Mouse (Mus musculus): ENCODE results near the gene Fbxw11.

Fbxw11 gene

DNA sequence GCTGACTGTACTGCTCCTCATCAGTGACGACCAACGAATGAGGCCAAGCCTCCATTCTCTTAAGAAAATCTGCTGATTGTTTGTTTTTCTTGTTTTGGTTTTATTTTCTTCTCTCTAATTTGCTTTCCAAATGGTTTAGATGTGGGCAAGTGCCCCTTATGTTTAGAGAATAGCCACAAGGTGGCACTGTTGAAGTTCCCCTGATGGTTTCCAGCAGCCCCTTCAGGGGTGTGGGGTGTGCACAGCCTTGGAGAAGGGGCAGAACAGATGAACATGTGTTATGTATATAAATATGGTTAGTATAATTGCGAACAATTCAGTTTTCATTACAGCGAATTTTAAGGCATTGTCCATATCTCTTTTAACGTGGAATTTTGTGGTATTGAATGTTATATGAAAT, 71.7 kb downstream of the Fbxw11 start:
- peak; percentile 58 for DNase-seq

DNA sequence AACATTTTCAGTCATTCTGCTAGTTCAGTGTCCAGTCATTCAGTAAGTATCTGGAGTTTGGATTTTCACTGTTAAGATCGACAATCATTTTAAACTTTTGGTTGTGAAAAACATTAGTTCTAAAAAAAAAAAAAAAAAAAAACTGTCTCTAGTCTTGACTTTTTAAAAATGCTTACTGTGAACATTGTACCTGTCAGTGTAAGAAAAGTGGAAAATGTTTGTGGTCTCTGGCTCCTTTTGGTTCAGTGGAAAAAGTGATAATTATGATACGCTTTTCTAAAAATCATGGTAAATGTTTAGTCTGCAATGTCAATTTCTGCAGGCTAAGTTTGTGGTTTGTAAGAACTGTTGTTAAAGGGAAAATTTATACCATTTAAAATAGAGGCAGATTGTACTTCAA, 72.4 kb downstream of the Fbxw11 start:
- DNase-seq = no peak

GRCm38 (mm10) chr11:32715495-32715894, 73.0 kb downstream of the Fbxw11 start:
- no peak for DNase-seq

DNA sequence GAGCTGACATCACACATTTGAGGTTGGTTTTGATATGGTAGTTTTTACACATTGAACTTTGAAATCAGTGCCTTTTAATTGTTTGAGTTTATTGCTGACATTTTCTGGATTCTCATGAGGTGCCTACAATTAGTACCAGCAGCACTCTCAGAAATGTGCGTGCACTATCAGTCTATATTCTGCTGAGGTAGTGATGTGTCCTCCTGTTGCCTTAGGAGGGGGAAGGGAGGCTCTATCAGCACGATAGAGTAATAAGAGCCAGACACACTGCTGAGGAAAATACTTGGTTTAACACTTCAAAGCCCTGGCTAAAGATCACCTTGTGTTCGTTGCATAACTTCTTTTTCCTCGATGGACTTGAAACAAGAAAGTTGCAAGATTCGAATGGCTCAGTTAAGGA, 73.4 kb downstream of the Fbxw11 start:
- peak; percentile 33 for DNase-seq

DNA sequence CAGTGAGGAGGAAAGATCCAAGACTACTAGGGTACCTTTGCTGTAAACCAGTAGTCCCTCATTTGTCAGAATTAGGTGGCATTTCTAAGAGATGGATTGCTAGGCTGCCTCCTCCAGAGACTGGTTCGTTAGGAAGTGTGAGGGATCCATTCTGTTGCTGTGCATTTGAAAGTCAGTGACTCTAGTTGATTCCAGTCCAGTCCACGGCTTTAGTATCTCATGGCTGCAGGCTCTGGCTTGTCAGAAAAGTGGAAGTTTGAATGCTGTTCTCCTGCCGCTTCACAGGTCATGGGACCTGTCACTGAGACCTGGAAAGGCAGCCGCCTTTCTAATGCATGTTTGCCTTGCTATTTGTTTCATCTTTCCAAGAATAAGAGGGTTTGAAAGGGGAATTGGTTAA, 74.4 kb downstream of the Fbxw11 start:
- DNase-seq = no peak

- DNase-seq = peak; percentile 39
These were observed 75.2 kb downstream of the Fbxw11 start for GRCm38 (mm10) chr11:32717711-32718110.

DNA sequence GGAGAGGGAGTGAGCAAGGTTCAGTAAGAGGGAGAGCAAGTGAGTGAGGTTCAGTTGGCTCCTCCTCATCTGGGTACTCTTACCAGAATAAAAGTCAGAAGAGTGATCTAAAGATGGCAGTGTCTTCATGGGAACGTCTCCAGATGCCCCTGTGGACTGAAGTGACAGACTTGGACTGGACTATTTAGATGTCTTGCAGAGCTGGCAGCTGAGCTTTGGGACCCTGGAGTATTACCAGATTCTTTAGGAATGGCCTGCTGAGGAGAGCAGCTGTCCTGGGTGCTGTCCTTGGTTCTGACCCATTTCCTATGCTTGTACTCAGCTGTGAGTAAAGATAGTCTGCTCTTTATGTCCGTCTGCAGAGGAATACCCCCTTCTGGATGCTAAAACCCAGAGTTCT, 75.8 kb downstream of the Fbxw11 start:
- DNase-seq = peak; percentile 69

GRCm38 (mm10) chr11:32718979-32719378, 76.5 kb downstream of the Fbxw11 start:
- DNase-seq = peak; percentile 36

DNA sequence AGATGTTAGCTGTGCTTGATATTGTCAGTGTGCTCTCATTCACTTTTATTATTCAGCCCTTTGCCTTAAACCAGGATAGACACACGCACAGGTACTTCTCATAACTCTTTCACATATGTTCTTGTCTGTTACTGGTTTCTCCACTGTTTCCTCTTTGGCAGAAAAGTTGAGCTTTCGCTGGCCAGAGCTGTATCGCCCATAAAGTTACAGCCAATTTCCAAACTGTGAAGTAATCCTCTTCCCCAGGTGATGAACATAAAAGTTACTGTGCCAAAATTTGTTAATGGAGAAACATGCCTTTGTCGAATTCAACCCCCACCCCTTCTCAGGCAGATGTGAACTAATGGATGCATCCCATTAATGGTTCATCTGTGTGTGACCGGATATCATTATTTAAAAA, 80.1 kb downstream of the Fbxw11 start:
- no peak for DNase-seq

GRCm38 (mm10) chr11:32723287-32723686, 80.8 kb downstream of the Fbxw11 start:
- no peak for DNase-seq

DNA sequence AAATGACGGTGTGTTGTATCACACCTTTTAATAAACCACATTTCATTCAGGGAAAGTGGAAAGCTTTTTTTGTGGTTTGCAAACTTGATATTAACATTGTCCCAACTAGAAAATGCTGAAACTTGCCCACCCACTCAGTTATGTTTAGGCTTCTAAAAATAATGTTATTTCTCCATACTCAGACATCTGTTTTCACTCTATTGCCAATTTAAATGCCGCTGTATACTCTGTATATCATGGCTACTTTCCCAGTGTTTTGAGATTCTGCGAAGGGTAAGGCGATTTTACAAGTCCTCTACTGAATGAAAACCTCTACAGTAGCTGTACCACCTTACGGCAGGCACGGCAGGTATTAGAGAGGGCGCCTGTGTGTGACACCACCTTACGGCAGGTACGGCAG, 82.6 kb downstream of the Fbxw11 start:
- no peak for DNase-seq

GRCm38 (mm10) chr11:32732467-32732866, 89.9 kb downstream of the Fbxw11 start:
- DNase-seq = no peak

DNA sequence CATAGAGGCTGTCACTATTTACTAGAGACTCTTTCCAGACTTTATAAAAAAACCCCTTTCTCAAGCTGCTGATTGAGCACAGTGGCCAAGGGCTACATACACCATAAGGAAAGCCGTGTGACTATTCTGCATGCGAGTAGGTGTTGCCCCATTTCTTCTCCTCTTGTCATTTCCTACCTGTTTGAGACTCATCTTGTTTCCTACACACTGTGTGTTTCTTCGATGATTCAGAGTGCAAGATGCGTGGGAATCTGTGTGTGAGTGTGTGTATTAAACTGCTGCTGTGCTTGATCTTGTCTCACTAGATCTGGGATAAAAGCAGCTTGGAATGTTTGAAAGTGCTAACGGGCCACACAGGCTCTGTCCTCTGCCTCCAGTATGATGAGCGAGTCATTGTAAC, 90.7 kb downstream of the Fbxw11 start:
- no peak for DNase-seq

GRCm38 (mm10) chr11:32736371-32736770, 93.8 kb downstream of the Fbxw11 start:
- DNase-seq = no peak

DNA sequence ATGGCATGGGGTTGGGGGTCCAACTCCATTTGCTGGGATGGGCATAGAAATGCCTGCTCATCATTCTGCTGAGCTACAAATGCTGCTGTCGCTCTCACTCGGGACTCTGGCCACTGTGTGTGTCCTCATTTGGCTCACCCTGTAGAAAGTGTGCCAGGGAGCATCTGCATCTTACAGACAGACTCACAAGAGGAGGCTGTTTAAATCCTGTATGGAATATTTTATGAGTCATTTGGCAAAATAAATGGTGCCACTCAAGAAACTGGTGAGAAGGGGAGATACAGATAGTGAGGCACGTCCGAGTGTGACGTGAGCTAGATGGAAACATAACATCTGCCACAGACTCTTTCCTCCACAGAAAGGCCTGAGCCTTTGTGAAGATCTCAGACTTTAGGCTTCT, 95.2 kb downstream of the Fbxw11 start:
- no peak for DNase-seq

DNA sequence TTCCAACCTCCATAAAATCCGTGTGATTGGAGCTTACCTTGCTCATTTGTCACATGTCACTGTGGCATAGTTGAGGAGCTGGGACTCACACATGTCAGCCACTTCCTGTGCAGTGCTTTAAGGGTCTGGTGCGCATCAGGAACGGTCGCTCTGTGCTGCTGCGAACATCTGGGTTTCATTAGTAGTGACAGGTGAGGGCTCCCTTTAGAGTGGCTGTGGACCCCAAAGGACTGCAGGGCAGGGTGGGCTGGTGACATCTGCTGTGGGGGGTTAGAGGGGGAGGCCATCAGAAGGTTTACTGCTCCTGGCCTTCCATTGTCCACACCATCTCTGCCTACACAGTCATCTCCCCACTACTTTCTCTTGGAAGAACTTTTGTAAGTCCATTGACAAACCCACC, 101.4 kb downstream of the Fbxw11 start:
- DNase-seq = no peak

- DNase-seq = no peak
These were observed 101.9 kb downstream of the Fbxw11 start for GRCm38 (mm10) chr11:32744463-32744862.

- DNase-seq = no peak
These were observed 102.9 kb downstream of the Fbxw11 start for GRCm38 (mm10) chr11:32745466-32745865.

- DNase-seq = no peak
These were observed 103.5 kb downstream of the Fbxw11 start for GRCm38 (mm10) chr11:32746036-32746435.

GRCm38 (mm10) chr11:32746475-32746874, 104.0 kb downstream of the Fbxw11 start:
- no peak for DNase-seq

DNA sequence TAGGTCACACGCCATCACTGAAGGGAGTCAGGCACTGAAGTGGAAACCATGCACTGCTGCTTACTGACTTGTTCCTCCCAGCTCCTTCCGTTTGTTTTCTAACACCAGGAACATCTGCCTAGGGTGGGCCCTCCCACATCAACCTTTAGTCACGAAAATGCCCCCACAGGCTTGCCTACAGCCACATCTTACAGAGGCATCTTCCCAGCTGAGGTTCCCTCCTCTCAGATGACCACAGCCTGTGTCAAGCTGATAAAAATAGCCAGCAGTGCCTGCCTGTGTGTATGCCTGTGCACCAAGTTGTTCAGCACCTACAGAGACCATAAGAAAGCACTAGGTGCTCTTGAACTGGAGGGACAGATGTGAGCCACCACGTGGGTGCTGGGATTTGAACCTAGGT, 106.3 kb downstream of the Fbxw11 start:
- DNase-seq = no peak

GRCm38 (mm10) chr11:32751863-32752594, 109.5 kb downstream of the Fbxw11 start:
- no peak for DNase-seq

GRCm38 (mm10) chr11:32752595-32752885, 110.0 kb downstream of the Fbxw11 start:
- DNase-seq = no peak

DNA sequence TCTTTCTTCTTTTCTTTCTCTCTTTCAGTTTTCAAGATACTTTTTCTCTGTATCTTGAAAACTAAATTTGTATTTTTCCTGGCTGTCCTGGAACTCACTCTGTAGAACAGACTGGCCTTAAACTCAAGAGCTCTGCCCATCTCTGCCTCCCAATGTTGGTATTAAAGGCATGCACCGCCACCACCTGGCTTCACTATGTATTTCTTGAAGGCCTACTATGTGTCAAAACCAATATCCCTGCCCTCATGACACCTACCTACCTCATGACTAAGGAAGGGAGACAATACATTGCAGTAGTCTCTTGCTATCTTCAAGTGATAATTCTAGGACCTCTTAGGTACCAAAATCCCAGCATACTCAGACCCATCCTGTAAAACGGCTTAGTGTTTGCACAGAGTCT, 110.8 kb downstream of the Fbxw11 start:
- no peak for DNase-seq

DNA sequence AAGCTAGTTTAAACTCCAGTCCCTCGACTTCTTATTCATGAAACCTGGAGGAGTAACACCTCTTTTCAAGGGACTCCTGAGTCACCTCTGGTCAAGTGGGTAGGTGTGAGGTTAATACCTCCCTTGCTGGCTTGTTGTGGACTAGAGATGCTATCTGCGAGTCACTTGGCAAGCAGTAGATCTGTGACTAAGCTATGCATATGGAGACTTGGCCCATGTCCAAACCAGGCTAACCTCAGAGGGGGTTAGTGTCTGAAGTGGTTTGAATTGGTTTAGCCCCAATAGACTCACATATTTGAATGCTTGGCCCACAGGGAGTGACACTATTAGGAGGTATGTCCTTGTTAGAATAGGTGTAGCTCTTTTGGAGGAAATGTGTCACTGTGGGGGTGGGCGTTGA, 120.2 kb downstream of the Fbxw11 start:
- DNase-seq = no peak

Measured in cerebellum, adult 9-10 months (tissue).